ENCODE assay signal across 16 mouse cellular contexts in the genomic region with DNA sequence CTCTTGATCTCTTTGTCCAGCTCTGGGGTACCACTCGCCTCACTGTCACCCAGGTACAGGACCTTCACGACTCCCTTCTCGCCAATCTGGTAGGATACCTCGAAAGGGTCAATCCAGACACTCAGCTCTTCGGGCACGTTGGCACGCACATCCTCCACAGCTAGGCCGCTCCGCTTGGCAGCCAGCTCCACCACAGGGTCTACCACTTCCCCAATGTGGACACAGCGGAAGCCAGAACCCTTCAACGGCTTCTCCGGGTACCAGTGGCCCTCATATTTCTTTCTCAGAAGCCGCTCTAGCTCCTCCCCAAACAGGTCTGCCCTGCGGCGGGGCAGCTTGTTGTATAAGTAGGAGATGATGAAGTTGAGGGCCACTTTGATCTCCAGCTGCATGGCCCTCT. TPM values are rescaled to one million over a fixed set of nuclear protein-coding genes. Genes with fewer than 3 reads are reported as not detected.
DNase-seq lines count a peak whose midpoint lies in the region; ATAC-seq and TF ChIP-seq lines count a peak whose summit lies in the region.
"Had no signal": no experiment of that assay in that cellular context is flagged by ENCODE, and none has a peak within 500 bp of the region (broad histone marks: within the 10 kb centered on the region; RNA-seq: fewer than 3 reads in every experiment).

No protein-coding gene starts in this region.

- H3K27me3 ChIP-seq in cerebellum, adult 2 months (ENCODE audit: control insufficient read depth, insufficient read depth, low read length): no peaks in the 10 kb centered on the region
- H3K27me3 ChIP-seq in thymus, adult 2 months (ENCODE audit: control insufficient read depth, insufficient read depth, low read length): no peaks in the 10 kb centered on the region

- no peak overlapping the region for H3K4me3 ChIP-seq in cerebellum, adult 2 months (replicated peaks; ENCODE audit: insufficient read depth, low read depth, low read length)
- no peak overlapping the region for H3K4me3 ChIP-seq in thymus, adult 2 months (ENCODE audit: control insufficient read depth, insufficient read depth, low read length)

- peak; percentile 53 for DNase-seq in cerebellum, adult 9-11 months
- DNase-seq in cerebellum, adult 2 months: no peak
- DNase-seq in thymus, adult 2 months: peak; percentile 40
- DNase-seq in thymus, postnatal 10 days (ENCODE audit: low spot score in 2 of 2): no peak
- no peak for DNase-seq in spleen, postnatal 36 days (ENCODE audit: low spot score in 2 of 2)
- DNase-seq in lung, postnatal 36 days: no peak
- DNase-seq: adrenal gland, postnatal 36 days; cerebellum, postnatal 10 days; embryo, embryonic 11 days; forebrain, postnatal 0 days; kidney, adult 11 months; right cerebral cortex, adult 18-20 months had no signal

- 0 out of 2 replicates have a peak, but pooled peaks have one; percentile 29 for ATAC-seq in monocyte, adult 5-6 weeks (replicated peaks; ENCODE audit: insufficient number of reproducible peaks, low FRiP score, low TSS enrichment, poor library complexity, severe bottlenecking)
- ATAC-seq: forebrain, postnatal 0 days; midbrain, embryonic 16.5 days had no signal

- H3K36me3 ChIP-seq in thymus, adult 2 months (ENCODE audit: control insufficient read depth, insufficient read depth, low read length): peaks cover 35% of the 10 kb centered on the region

- no peak for TF ChIP-seq POLR2A in cerebellum, adult 2 months (IDR thresholded peaks at IDR 0.05; ENCODE audit: borderline replicate concordance, insufficient read depth, low read length)
- TF ChIP-seq POLR2A in thymus, adult 2 months (IDR thresholded peaks at IDR 0.05; ENCODE audit: control insufficient read depth, extremely low read depth, insufficient read depth, low read length, poor library complexity): no peak

- H3K4me1 ChIP-seq in cerebellum, adult 2 months (ENCODE audit: control insufficient read depth, insufficient read depth, low read length): peaks cover 51% of the 10 kb centered on the region
- peaks cover 36% of the 10 kb centered on the region for H3K4me1 ChIP-seq in thymus, adult 2 months (replicated peaks; ENCODE audit: control insufficient read depth, insufficient read depth, low read length)

- no peak overlapping the region for H3K27ac ChIP-seq in cerebellum, adult 2 months (ENCODE audit: insufficient read depth, low read length)
- peak overlapping the region; percentile 28 for H3K27ac ChIP-seq in thymus, adult 2 months (ENCODE audit: control insufficient read depth, insufficient read depth, low read length)
- H3K27ac ChIP-seq: kidney, postnatal 0 days; liver, embryonic 14.5 days had no signal

- WGBS in cerebellum, adult 2 months: 83% methylated on average over 15 of the region's 15 CpGs
- WGBS in thymus, adult 2 months: 27% methylated on average over 15 of the region's 15 CpGs

- TF ChIP-seq CTCF in cerebellum, adult 2 months (IDR thresholded peaks at IDR 0.05; ENCODE audit: borderline replicate concordance, insufficient read depth, low read depth, low read length): no peak
- TF ChIP-seq CTCF in thymus, adult 2 months (IDR thresholded peaks at IDR 0.05; ENCODE audit: borderline replicate concordance, control insufficient read depth, extremely low read depth, insufficient read depth, low read length, poor library complexity): no peak

RNA-seq across cellular contexts. Expression of gene Tob2, which starts 7.2 kb away (rescaled TPM):
- polyA plus RNA-seq in cerebellum, adult 2 months (2012; rRNA removed): 36.9 and 51.5 TPM in 2 replicates
- polyA plus RNA-seq in thymus, adult 2 months (2012; rRNA removed): 64.6 and 76.1 TPM in 2 replicates
- total RNA-seq in monocyte, adult 5-6 weeks (2017): 27.1 to 48.1 TPM (median 29.4 TPM) in 3 replicates

RNA-seq across cellular contexts. Expression of gene Phf5a, which starts 20.3 kb away (rescaled TPM):
- polyA plus RNA-seq in cerebellum, adult 2 months (2012; rRNA removed): 62.4 and 67.3 TPM in 2 replicates
- polyA plus RNA-seq in thymus, adult 2 months (2012; rRNA removed): 71.7 and 87.9 TPM in 2 replicates
- total RNA-seq in monocyte, adult 5-6 weeks (2017): 54.7 to 91.7 TPM (median 58.7 TPM) in 3 replicates

RNA-seq across cellular contexts. Expression of gene Aco2, which starts 20.7 kb away (rescaled TPM):
- polyA plus RNA-seq in cerebellum, adult 2 months (2012; rRNA removed): 621 and 638 TPM in 2 replicates
- polyA plus RNA-seq in thymus, adult 2 months (2012; rRNA removed): 342 and 377 TPM in 2 replicates
- total RNA-seq in monocyte, adult 5-6 weeks (2017): 103 to 166 TPM (median 150 TPM) in 3 replicates

RNA-seq across cellular contexts. Expression of gene Tef, which starts 49.2 kb away (rescaled TPM):
- polyA plus RNA-seq in cerebellum, adult 2 months (2012; rRNA removed): 279 and 288 TPM in 2 replicates
- polyA plus RNA-seq in thymus, adult 2 months (2012; rRNA removed): 29.3 and 34.6 TPM in 2 replicates
- 44.4 to 60.3 TPM (median 52.9 TPM) in 3 replicates for total RNA-seq in monocyte, adult 5-6 weeks (2017)

Comparison
In these comparisons a context has a peak if more than half of its experiments do, and no peak if none do; other contexts are left out.
1. DNase-seq: peak in cerebellum, adult 9-11 months (single experiment) and thymus, adult 2 months (single experiment); none in cerebellum, adult 2 months (0 of 2), thymus, postnatal 10 days (0 of 2), spleen, postnatal 36 days (0 of 2) and lung, postnatal 36 days (single experiment).